Mouse (Mus musculus) lung, postnatal 4 days (tissue): ENCODE measurements around the gene AC124502.3.
A peak's percentile ranks its signal among the peaks of the same experiment; 100 is the strongest.

Experiments used
- DNase-seq, 2 experiments: peaks; one replicate each; pipeline ENCODE4 v3.0.0; 2021

The AC124502.3 gene

DNA sequence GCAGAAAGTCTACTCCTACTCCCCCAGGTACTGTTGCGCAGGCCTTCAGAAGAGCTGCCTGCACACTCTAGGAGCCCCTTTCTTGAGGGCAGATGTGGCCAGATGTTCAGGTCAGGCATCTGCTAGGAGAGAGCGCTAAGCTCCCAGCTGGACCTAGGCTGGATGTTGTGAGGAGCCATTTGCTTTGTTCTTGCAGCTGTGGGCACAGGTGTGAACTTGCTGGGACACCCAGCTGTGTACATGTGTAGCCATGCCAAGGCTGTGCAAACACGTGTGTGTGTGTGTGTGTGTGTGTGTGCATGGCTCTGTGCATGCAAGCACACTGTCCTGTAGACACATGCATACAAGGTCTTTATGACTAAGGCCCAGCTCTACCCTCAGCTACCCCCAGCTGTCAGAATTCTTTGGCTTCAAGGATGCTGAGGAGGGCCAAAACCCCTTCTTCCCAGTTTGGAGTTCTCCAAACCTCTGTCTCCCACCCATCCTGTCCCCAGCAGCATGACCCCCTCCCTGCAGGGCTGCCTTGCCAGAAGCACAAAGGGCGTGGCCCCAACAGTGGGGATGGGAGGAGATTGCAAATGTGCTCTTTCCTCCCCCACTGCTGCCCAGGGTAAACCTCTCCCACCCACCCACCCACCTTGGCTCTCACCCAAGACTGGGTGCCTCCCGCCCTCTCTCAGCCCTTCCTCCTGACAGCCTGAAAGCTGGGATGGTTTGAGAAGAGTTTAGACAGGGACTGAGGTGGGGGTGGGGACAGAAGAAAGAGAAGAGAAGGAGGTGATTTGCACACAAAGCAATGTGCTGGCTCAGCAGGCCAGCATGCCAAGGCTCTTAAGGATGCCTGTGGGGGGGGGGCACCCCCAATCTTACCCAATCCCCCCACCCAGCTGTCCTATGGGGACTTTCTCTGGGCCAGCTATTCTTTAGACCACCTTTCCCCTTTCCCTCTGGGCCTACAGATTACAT lies 22.0 kb downstream of the AC124502.3 start:
- DNase-seq, result peak; percentile 62 to 87

DNA sequence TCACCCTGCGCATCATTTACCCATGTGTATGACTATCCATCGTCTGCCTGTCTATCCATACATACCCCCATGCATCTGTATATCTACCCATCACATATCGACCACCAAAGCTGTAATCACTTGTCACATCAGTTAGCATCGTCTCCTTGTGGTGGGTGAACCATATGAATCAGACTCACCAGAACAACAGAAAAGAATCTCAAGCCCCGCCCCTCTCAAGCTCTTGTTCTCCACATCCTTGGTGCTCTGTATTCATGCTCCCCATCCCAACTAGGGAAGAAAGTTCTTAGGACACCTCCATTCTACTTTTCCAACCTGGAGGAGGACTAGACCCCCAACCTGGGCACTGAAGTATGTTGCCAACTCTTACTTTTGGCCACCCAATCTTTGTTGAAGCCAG lies 23.4 kb downstream of the AC124502.3 start:
- no peak for DNase-seq

DNA sequence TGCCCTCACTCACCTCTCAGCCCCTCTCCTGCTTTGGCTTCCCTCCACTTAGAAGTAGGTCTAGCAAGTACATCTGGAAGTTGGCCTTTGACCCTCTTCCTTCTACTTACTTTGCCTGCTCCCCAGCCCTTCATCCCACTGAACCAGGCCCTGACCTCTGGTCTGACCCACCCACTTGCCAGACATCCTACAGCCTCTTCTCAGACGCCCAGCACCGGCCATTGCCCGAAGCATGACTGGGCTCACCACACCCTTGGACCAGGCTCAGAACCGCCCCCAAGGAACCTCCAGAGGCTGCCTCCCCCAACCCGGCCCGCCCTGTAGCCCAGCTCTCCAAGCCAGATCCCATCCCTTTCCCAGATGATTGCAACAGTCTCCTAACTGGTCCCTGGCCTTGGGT lies 23.8 kb downstream of the AC124502.3 start:
- DNase-seq, result no peak

DNA sequence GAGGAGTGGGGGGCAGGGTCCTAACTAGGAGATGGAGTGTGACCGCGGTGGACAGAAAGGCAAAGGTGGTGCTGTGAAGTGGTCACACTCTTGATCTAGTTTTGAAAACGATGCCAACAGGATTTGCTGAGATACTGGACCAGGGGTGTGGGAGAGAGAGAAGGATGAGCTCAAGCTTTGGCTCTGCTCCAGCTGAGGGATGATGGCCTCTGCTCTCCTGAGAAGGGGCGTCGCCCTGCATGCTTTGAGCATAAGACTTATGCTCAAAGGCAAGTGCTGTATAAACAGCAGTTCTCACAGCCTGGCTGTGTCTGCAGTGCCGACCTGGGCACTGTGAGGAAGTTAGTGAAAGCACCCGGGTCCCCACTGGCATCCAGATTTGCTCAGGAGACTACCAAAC lies 26.4 kb downstream of the AC124502.3 start:
- peak in 1 of 2 experiments; percentile 51 for DNase-seq

DNA sequence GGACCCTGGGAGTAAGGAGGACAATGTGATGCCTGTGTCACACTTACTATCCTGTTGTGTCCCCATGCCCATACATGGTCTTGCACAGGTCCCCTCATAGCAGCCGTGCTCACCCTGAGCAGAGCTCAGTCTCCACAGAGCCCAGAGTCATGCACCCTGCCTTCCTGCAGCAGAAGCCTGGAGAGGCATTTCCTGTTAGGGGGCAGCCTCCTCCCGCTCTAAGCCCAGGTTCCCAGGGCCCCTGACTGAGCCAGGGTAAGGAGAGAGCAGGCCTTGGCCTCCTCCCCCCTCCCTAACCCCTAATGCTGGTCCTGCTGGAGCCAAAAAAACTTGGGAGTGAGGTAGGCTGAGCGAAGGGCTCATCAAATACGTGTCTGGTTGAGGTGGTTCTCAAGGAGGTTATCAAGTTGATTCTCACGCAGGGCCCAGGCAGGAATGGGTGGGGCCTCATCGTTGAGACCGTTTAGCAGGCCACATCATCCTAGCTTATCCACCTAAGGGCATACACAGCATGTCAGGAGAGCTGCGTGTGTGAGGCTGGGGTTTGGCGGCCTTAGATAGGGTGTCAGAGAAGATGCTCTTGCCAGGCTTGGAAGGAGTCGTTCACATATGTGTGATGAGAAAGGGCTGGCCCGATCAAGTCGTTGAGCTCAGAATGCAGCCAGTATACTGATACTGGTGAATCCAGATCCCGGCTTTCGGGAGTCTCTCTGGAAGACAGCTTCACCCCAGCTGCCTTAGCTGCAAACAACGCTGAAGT lies 28.5 kb downstream of the AC124502.3 start:
- peak in 1 of 2 experiments; percentile 33 for DNase-seq

DNA sequence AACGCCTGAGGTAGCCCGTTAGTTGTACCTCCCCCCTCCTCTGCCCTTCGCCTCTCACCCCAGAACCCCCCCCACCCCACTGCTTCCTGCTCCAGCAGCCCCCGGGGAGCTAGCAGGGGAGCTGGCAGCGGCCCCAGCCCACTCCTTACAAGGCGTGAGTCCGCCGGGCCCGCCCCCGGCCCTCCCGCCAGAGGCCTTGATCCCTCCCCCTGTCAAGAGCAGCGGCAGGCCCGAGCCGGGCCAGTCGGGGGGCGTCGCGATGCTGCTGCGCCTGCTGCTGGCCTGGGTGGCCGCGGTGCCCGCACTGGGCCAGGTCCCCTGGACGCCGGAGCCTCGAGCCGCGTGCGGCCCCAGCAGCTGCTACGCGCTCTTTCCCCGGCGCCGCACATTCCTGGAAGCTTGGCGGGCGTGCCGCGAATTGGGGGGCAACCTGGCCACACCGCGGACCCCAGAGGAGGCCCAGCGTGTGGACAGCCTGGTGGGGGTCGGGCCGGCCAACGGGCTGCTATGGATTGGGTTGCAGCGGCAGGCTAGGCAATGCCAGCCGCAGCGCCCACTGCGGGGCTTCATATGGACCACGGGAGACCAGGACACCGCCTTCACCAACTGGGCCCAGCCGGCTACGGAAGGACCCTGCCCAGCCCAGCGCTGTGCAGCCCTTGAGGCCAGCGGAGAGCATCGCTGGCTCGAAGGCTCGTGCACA lies 29.3 kb downstream of the AC124502.3 start, which contains the start of gene Cd248:
Gene Cd248 (plus strand): TSS at position 212 of the 703 bp plus-strand sequence.
- peak; percentile 75 to 91 for DNase-seq

DNA sequence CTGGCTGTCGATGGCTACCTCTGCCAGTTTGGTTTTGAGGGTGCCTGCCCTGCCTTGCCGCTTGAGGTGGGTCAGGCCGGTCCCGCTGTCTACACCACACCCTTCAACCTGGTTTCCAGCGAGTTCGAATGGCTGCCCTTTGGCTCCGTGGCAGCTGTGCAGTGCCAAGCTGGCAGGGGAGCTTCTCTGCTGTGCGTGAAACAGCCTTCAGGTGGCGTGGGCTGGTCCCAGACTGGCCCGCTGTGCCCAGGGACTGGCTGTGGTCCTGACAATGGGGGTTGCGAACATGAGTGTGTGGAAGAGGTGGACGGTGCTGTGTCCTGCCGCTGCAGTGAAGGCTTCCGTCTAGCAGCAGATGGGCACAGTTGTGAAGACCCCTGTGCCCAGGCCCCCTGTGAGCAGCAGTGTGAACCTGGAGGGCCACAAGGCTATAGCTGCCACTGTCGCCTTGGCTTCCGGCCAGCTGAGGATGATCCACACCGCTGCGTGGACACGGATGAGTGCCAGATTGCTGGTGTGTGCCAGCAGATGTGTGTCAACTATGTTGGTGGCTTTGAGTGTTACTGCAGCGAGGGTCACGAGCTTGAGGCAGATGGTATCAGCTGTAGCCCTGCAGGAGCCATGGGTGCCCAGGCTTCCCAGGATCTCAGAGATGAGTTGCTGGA lies 30.0 kb downstream of the AC124502.3 start:
- no peak for DNase-seq

DNA sequence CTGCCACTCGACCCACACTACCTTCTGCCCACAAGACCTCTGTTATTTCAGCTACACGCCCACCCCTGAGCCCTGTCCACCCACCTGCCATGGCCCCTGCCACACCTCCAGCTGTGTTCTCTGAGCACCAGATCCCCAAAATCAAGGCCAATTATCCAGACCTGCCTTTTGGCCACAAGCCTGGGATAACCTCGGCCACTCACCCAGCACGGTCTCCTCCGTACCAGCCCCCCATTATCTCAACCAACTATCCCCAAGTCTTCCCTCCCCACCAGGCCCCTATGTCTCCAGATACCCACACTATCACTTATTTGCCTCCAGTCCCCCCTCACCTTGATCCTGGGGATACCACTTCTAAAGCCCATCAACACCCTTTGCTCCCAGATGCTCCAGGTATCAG lies 30.8 kb downstream of the AC124502.3 start:
- no peak for DNase-seq

DNA sequence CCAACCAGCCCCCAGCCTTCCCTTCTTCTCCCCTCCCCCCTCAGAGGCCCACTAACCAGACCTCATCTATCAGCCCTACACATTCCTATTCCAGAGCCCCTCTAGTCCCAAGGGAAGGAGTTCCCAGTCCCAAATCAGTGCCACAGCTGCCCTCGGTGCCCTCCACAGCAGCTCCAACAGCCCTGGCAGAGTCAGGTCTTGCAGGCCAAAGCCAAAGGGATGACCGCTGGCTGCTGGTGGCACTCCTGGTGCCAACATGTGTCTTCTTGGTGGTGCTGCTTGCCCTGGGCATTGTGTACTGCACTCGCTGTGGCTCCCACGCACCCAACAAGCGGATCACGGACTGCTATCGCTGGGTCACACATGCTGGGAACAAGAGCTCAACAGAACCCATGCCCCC lies 31.3 kb downstream of the AC124502.3 start:
- no peak for DNase-seq

DNA sequence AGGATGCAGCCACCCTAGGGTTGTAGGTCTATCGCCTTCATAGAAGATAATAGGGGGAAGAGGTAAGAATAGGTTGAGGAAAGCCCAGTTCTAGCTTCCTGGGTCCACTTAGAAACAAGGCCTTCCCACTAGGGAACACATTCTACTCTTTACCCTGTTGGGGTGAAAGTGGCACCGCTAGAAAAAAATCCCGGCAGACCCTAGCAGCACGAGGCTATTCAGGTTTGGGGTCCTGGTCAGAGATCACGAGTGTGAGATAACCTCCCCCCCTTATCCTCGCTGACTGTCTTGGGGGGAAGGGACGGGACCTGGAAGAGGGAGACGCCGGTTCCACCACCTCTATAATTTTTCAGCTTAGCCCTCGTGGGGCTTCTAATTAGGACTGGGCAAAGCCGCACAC lies 32.4 kb downstream of the AC124502.3 start:
- no peak for DNase-seq

DNA sequence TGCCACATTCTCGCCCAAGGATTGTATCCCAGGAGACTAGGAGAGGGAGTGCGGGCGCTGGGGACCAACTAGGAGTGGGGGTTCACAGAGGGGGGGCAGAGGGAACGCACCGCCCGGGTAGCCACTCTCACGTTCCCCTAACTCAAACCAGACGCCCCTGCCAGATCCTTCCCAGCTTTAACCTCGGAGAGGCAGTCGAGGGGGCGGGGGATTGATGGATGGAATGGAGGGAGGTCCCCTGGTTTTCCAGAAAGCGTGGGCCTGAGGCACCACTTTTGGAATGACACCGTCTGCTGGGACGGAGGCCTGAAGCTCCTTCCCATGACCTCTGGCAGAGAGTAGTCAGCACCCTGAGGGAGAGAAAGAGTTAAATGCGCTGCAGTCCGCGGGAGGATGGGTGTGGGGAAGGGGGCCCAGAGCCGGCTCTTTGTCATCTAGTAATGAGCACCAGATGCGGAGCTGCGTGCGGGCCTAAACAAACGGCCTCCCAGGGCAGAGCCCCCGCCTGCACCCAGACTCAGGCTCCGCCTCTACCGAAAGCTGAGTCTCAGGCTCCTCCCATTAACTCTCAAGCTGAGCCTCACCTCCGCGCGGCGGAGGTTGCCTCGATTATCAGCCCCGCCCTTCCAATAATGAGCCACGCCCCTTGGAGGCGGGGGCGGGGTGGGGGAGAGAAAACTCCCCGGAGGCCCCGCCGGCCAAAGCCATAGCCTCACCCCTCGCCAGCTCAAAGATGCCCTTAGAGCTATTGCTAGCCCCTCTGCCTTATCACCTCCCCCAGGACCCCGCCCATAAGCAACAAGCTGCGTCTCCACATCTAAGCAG lies 33.1 kb downstream of the AC124502.3 start:
- DNase-seq, result peak; percentile 82 to 90

DNA sequence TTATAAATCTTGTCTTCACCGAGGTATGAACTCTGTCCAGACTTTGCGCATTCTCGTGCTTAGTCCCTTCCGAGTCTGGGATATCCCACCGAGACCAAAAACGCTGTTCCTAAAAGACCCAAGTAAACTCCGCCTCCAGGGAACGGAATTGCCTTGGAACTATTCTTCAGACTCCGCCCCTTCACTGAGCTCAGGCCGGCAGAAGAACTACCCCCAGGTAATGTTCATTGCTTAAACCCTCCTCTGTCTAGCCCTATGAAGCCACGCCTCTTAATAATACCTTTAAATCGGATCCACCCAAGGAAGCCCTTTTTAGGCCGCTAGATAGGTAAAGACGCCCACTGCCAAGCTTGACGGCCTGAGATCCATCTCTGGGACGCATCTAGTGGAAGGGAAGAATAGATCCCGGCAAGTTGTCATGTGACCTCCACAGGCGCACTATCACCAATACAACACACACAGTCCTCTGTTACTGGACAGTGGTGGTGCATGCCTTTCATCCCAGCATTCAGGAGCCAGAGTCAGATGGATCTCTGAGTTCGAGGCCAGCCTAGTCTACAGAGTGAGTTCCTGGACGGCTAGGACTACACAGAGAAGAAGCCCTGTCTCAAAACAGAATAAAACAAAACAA lies 33.8 kb downstream of the AC124502.3 start:
- peak in 1 of 2 experiments; percentile 42 for DNase-seq

DNA sequence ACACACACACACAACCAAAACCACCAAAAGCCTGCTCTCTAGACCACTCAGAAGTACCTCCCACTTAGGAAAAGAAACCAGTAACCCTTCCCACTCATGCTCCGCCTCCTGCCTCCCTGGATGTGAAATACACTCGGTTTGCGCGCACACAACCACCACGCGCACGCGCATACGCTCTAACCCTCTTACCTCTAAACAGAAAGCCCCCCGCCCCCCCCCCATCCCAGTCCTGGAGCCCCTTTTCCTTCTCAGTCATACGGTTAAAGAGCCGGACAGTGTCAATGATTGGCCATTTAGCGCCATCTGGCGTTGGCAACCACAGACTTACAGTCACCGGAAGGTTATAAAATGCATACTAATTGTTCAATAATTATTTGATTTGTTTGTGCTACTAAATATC lies 34.3 kb downstream of the AC124502.3 start:
- peak; percentile 65 to 71 for DNase-seq

DNA sequence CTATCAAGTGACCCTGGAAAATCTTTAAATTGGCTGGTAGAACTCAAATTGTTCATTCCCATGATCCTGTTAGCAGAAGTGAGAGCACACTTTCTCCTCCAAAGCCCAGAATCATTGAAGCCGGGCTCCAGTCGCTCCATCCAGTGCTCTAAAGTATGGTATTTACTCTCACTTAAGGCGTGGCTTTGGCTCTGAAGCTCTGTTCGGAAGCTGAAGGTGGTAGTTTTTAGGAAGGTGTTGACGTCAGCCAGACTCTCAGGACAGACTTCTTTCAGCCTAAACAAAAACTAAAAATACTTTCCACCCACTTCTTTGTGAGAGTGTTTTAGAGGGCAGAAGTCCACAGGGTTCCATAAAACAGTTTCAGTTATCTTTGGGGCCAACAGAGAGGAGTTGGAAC lies 34.8 kb downstream of the AC124502.3 start:
- DNase-seq, result no peak

DNA sequence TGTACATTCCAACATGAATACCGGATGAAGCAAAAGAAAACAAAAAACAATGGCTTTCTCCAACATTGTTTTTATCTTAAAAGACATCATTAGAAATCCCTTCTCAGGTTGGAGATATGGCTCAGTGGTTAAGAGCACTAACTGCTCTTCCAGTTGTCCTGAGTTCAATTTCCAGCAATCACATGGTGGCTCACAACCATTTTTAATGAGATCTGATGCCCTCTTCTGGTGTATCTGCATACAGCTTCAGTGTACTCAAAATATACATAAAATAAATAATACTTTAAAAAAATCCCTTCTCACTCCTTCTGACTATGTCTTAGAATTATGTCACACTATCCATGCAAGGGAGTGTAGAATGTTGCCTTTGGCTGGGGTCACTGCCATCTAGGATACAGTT lies 40.6 kb downstream of the AC124502.3 start:
- no peak for DNase-seq

DNA sequence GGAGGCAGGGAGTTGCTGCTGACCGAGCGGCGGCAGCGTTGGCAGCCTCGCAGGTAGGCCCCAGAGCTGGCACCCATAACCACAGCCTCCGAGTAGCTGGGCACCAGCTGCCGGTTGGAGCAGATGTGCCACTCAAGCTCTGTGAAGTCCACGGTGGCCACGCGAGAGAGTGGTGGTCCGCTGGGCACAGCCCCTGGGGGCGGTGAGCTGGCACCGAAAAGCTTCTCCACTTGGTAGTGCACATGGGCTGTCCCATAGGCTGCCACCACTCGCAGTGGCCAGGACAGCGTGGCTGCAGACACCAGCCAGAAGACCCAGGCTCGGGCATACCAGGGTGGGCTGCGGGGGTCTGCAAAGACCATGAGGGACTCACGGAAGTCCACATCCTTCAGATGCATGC lies 43.3 kb downstream of the AC124502.3 start:
- no peak for DNase-seq

DNA sequence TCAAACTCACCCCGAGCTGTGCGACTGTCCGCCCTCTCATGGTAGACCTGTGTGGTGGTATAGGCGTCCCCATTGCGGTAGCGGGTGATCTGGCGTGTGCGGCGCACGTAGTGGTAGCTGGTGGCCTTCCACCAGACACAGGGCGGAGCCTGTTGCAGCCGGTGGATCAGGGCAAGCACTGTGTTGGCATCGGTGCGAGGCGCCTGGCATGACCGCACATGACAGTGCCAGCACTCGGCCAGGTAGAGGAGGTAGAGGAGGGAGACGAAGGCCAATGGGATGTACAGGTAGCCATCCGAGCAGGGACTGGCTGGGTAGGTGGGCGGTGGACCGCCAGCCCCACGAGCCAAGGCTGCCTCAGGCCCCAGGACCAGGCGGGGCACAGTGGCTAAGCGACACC lies 43.9 kb downstream of the AC124502.3 start:
- no peak for DNase-seq

DNA sequence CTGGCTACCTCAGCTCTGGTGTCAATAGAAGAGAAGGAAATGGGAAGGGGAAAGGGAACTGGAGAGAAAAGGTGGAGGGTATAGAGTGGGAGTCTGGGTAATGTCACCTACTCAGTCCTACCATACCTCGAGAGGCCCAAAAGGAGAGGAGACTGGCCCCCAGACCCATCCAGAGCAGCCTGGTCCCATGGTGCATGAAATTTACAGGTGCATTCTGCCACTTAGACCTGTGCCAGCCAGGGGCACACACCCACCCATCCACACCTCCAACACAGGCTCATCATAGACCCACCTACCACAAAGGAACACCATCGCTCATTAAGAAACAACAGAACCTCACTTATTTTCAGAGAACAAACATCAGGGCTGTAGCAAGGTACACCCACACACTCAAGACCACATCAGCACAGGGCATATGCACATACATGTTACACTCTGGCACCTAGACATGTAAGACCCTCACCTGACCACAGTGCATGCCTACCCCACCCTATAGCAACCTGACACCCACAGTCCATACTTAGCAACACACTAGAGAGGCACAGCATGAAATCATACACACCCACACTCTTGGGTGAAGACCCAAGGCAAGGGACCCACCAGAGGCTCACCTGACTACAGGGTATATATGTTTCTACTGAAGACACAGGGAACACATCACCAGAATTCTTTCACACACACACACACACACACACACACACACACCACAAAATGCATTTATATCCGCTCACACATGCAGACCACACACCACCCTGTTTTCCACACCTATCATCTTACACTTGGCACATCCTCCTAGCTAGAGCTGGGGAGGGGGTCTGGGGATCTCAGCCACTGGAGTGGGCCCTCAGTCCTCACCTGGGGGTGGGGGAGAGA lies 45.5 kb downstream of the AC124502.3 start:
- no peak for DNase-seq

DNA sequence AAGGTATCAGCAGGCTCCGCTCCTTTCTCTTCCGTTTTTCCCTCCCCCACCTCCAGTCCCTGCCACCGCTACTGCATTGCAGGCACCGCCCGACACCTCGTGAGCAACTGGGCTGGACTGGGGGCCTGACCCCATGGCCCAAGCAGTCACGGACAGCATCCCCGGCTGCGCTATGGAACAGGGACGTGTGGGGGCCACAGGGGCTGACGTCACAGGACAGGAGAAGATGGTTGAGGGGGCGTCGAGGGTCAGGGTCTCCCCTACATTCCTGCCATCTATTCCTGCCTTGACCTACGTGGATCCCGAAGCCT lies 46.1 kb downstream of the AC124502.3 start:
- DNase-seq, result no peak

DNA sequence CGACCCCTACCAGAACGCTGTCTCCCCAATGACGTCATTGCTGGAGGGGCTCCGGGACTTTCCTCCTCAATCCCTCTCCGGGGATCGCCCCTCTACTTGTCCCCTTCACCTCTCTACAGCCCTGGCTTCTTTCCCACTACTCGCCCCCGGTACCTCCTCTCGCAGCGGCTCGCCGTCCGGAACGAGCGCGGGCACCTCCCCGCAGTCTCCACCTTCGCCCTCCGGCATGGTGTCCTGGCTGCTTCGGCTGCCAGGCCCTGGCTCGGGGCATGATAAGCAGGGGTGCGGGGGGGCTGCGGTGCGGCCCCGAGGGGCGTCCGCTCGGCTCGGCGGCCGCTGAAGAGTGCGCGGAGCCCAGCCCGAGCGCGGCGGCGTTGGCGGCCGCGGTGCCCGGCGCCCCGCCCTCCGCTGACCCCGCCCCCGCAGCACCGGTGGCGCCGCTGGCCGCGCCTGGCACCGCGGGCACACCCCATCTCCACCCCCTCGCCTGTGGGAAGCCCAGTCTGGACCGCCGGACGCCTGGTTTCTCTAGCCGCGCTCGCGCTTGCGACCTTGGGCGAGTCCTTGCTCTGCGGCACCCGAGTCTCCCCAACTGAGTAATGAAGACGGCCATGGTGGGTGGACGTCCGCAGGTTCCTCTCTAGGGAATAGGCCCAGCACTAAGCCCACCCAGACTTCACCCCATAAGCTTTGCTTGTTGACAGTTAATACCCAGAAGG lies 46.6 kb downstream of the AC124502.3 start, which contains the start of gene Tmem151a:
Gene Tmem151a (minus strand): TSS at position 387 of the 719 bp plus-strand sequence.
- peak in 1 of 2 experiments; percentile 39 for DNase-seq
